Comparison of ENCODE assay signal across 8 mouse cellular contexts in genomic region chr1:79711147-79712126, GRCm38 (mm10). TPM values are rescaled to one million over a fixed set of nuclear protein-coding genes. Genes with fewer than 3 reads are reported as not detected.
DNase-seq lines count a peak whose midpoint lies in the region; TF ChIP-seq lines count a peak whose summit lies in the region.

No protein-coding gene starts in this region.

- peaks cover 17% of the 10 kb centered on the region for H3K4me1 ChIP-seq in bone marrow macrophage, adult 2 months (ENCODE audit: control insufficient read depth, insufficient read depth, low read length)

- peak overlapping the region; percentile 82 for H3K27ac ChIP-seq in bone marrow macrophage, adult 2 months (ENCODE audit: insufficient read depth, low read depth, low read length)

- DNase-seq in left cerebral cortex, adult 18-20 months (ENCODE audit: low spot score in 2 of 2) = peak; percentile 33 to 57
- DNase-seq in left cerebral cortex, adult 11 months (ENCODE audit: low spot score) = no peak
- peak; percentile 28 to 53 for DNase-seq in kidney, adult 8-10 months
- DNase-seq in naive thymus-derived CD4-positive, alpha-beta T cell, adult 2 months (ENCODE audit: low read depth) = peak; percentile 64
- no peak for DNase-seq in cerebellum, adult 9-11 months
- DNase-seq in cerebellum, postnatal 36 days = no peak
- DNase-seq in adrenal gland, adult 18-20 months (ENCODE audit: low spot score in 2 of 2) = no peak

- no peak for TF ChIP-seq CTCF in bone marrow macrophage, adult 2 months (IDR thresholded peaks at IDR 0.05; ENCODE audit: low read depth, low read length)

- TF ChIP-seq POLR2A in bone marrow macrophage, adult 2 months (IDR thresholded peaks at IDR 0.05; ENCODE audit: borderline replicate concordance, low read depth, low read length) = no peak

- peak overlapping the region; percentile 41 for H3K4me3 ChIP-seq in bone marrow macrophage, adult 2 months (ENCODE audit: insufficient read depth, low read length)

RNA-seq across cellular contexts. Expression of gene Ap1s3, which starts 39.7 kb away (rescaled TPM):
- total RNA-seq in left cerebral cortex, adult 18-20 months (2021) = 1 to 10 TPM; 2.9 to 5.3 TPM
- polyA plus RNA-seq in bone marrow macrophage, adult 2 months (2012; ENCODE audit: insufficient read depth, insufficient read length, missing spikeins) = 1.2 and 3.8 TPM in 2 replicates
- 1 to 10 TPM; 1.1 to 1.4 TPM for total RNA-seq in adrenal gland, adult 18-20 months (2021)

Comparison
In these comparisons a context has a peak if more than half of its experiments do, and no peak if none do; other contexts are left out.
1. DNase-seq: peak in left cerebral cortex, adult 18-20 months (2 of 2), kidney, adult 8-10 months (2 of 2) and naive thymus-derived CD4-positive, alpha-beta T cell, adult 2 months (single experiment); none in left cerebral cortex, adult 11 months (single experiment), cerebellum, adult 9-11 months (single experiment), cerebellum, postnatal 36 days (0 of 2) and adrenal gland, adult 18-20 months (0 of 2).